Mouse (Mus musculus): ENCODE measurements around the gene Naa11. TPM values are rescaled to one million over a fixed set of nuclear protein-coding genes. Genes with fewer than 3 reads are reported as not detected.

Gene Naa11
- polyA plus RNA-seq, 1 experiment: 0.04 TPM

DNA sequence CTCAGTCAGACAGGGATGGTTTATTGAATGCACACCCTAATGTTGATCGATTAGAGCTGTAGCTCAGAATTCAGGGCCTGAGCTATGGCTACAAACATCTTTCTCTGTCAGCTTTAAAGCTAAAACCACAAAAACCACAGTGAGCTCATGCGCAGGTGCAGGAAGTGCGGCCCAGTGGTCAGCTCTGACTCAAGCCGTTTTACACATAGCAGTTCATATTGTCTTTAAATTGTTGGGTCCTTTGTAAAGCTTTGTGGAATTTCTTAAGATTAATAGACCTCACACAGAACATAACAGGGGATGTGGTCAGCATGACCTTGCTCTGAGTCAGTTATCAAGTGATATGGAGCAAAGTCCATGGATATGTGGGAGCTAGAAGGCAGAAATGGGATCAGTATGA is 5.4 kb upstream of the Naa11 start:
- Histone ChIP-seq H3K4me3 (ENCODE audit: insufficient read depth, low read length) (no peak overlapping the region), H3K27ac (ENCODE audit: insufficient read depth, low read length) (no peak overlapping the region), H3K4me1 (ENCODE audit: control insufficient read depth, insufficient read depth, low read length) (no peaks in the 10 kb centered on the region)
- TF ChIP-seq CTCF (IDR thresholded peaks at IDR 0.05; ENCODE audit: extremely low read depth, insufficient read depth, low read length) (no peak), POLR2A (IDR thresholded peaks at IDR 0.05; ENCODE audit: extremely low read depth, insufficient read depth, low read length) (no peak)

DNA sequence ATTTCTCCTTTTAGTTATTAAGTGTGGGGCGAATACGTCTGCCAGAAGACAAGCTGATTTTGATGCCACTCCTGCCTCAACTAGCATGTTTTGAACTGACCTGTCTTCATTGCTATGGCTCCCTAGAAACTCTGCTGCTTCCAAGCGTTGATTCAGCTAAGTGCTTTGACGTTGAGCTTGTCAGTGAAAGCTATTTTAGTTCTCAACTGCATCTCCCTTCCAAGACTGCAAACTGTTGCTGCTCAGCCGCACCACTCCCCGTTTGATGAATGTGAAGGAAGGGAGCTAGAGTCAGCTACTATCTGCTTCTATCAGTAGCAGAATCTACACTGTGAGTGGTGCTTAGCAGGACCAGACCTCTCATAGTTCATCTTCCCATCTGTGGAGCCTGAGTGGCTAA is 4.6 kb downstream of the Naa11 start:
- Histone ChIP-seq H3K4me1 (ENCODE audit: control insufficient read depth, insufficient read depth, low read length) (peaks cover 2% of the 10 kb centered on the region), H3K27ac (ENCODE audit: insufficient read depth, low read length) (no peak overlapping the region), H3K4me3 (ENCODE audit: insufficient read depth, low read length) (no peak overlapping the region)
- no peak for TF ChIP-seq POLR2A (IDR thresholded peaks at IDR 0.05; ENCODE audit: extremely low read depth, insufficient read depth, low read length)
- TF ChIP-seq CTCF (IDR thresholded peaks at IDR 0.05; ENCODE audit: extremely low read depth, insufficient read depth, low read length): no peak

GRCm38 (mm10) chr5:97384399-97384798 is 7.8 kb downstream of the Naa11 start:
- H3K4me1 ChIP-seq (ENCODE audit: control insufficient read depth, insufficient read depth, low read length): peaks cover 2% of the 10 kb centered on the region
- no peak overlapping the region for H3K27ac ChIP-seq (ENCODE audit: insufficient read depth, low read length)
- no peak overlapping the region for H3K4me3 ChIP-seq (ENCODE audit: insufficient read depth, low read length)
- TF ChIP-seq CTCF (IDR thresholded peaks at IDR 0.05; ENCODE audit: extremely low read depth, insufficient read depth, low read length): no peak
- TF ChIP-seq POLR2A (IDR thresholded peaks at IDR 0.05; ENCODE audit: extremely low read depth, insufficient read depth, low read length): no peak

DNA sequence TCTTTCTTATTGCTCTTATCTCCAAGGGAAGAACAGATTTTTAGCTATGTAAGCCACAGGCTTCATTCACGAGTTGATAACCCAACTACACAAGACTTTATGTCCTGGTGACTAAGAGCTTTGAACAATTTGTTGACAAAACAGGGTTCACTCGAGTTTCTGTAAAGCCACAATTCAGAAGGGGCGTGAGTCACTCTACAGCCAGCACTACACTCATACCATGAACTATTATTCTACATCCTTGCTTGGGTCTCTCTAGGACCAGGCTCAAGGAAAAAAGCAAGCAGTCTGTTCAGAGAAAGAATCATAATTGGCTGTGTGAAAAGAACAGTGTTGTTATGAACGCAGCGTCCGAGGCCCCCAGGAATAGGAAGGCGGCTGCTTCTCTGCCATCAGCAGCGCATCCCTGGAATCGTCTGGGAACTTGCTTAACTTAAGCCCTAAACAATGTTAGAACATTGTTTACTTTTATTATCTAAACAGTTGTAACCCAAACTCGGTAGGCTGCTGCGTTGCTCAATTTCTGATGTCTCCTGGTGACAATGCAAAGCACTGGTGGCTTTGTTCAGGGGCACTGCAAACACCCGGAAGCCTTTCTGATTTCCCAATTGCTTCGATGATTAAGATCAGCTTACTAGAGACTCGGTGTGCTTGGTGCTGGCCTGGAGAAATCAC is 9.5 kb downstream of the Naa11 start:
- no peak overlapping the region for H3K4me3 ChIP-seq (ENCODE audit: insufficient read depth, low read length)
- no peak overlapping the region for H3K27ac ChIP-seq (ENCODE audit: insufficient read depth, low read length)
- H3K4me1 ChIP-seq (ENCODE audit: control insufficient read depth, insufficient read depth, low read length): no peaks in the 10 kb centered on the region; the same call in 1 of the 2 replicates
- TF ChIP-seq POLR2A (IDR thresholded peaks at IDR 0.05; ENCODE audit: extremely low read depth, insufficient read depth, low read length) (no peak), CTCF (IDR thresholded peaks at IDR 0.05; ENCODE audit: extremely low read depth, insufficient read depth, low read length) (no peak)

GRCm38 (mm10) chr5:97379976-97380375 is 12.2 kb downstream of the Naa11 start:
- TF ChIP-seq CTCF (IDR thresholded peaks at IDR 0.05; ENCODE audit: extremely low read depth, insufficient read depth, low read length): no peak
- no peak for TF ChIP-seq POLR2A (IDR thresholded peaks at IDR 0.05; ENCODE audit: extremely low read depth, insufficient read depth, low read length)
- H3K4me1 ChIP-seq (ENCODE audit: control insufficient read depth, insufficient read depth, low read length): no peaks in the 10 kb centered on the region

GRCm38 (mm10) chr5:97364781-97365180 is 27.4 kb downstream of the Naa11 start:
- H3K4me3 ChIP-seq (ENCODE audit: insufficient read depth, low read length): no peak overlapping the region
- no peaks in the 10 kb centered on the region for H3K4me1 ChIP-seq (ENCODE audit: control insufficient read depth, insufficient read depth, low read length)
- no peak overlapping the region for H3K27ac ChIP-seq (ENCODE audit: insufficient read depth, low read length)
- TF ChIP-seq CTCF (IDR thresholded peaks at IDR 0.05; ENCODE audit: extremely low read depth, insufficient read depth, low read length): no peak
- TF ChIP-seq POLR2A (IDR thresholded peaks at IDR 0.05; ENCODE audit: extremely low read depth, insufficient read depth, low read length): no peak

More at GRCm38 (mm10) chr5:97379976-97380375, 12.2 kb downstream of the Naa11 start:
- H3K27ac ChIP-seq (ENCODE audit: insufficient read depth, low read length): no peak overlapping the region
- H3K4me3 ChIP-seq (ENCODE audit: insufficient read depth, low read length): no peak overlapping the region

DNA sequence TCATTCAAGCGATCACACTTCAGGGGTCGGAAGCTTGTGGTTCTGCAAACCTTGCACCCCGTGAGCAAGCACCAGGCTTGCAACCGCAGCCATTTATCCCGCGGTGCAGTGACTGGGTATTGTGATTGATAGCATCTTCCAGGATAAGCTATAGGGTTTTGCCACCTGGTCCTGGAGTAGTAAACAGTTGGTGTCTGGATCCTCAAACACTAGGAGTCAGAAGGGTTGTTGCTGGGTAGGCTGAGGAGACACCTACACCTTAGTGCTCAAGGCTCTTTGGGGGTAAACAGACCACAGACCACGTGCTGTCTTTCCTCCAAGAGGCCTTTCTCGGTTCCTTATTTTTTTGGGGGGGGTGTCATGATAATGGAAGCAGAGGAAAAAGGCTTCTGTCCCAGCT is 27.9 kb downstream of the Naa11 start:
- no peak overlapping the region for H3K27ac ChIP-seq (ENCODE audit: insufficient read depth, low read length)
- H3K4me3 ChIP-seq (ENCODE audit: insufficient read depth, low read length): no peak overlapping the region
- TF ChIP-seq POLR2A (IDR thresholded peaks at IDR 0.05; ENCODE audit: extremely low read depth, insufficient read depth, low read length): no peak
- no peak for TF ChIP-seq CTCF (IDR thresholded peaks at IDR 0.05; ENCODE audit: extremely low read depth, insufficient read depth, low read length)
- H3K4me1 ChIP-seq (ENCODE audit: control insufficient read depth, insufficient read depth, low read length): no peaks in the 10 kb centered on the region

DNA sequence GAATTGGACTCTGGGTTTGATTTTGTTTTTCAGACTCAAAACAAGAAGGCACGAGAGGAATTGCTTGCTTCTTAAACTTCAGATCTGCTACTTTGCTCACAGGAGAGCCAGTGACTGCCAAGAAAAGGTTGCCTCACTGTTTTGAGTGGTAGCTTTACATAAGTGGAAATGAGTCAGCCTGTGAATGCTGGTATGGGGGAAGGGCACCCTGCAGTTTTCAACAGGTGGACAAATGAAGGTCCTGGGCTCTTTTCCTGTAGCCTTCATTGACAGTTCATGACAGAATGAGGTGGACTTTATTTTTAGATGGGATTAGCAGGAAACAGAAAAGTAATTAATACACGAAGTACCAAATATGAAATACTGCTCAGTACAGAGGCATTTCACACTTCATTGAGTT is 29.6 kb downstream of the Naa11 start:
- no peak overlapping the region for H3K27ac ChIP-seq (ENCODE audit: insufficient read depth, low read length)
- H3K4me3 ChIP-seq (ENCODE audit: insufficient read depth, low read length): no peak overlapping the region
- no peaks in the 10 kb centered on the region for H3K4me1 ChIP-seq (ENCODE audit: control insufficient read depth, insufficient read depth, low read length)
- TF ChIP-seq CTCF (IDR thresholded peaks at IDR 0.05; ENCODE audit: extremely low read depth, insufficient read depth, low read length) (no peak), POLR2A (IDR thresholded peaks at IDR 0.05; ENCODE audit: extremely low read depth, insufficient read depth, low read length) (no peak)

GRCm38 (mm10) chr5:97359104-97359503 is 33.1 kb downstream of the Naa11 start:
- Histone ChIP-seq H3K4me3 (ENCODE audit: insufficient read depth, low read length) (no peak overlapping the region), H3K4me1 (ENCODE audit: control insufficient read depth, insufficient read depth, low read length) (no peaks in the 10 kb centered on the region), H3K27ac (ENCODE audit: insufficient read depth, low read length) (no peak overlapping the region)
- TF ChIP-seq CTCF (IDR thresholded peaks at IDR 0.05; ENCODE audit: extremely low read depth, insufficient read depth, low read length): no peak
- no peak for TF ChIP-seq POLR2A (IDR thresholded peaks at IDR 0.05; ENCODE audit: extremely low read depth, insufficient read depth, low read length)

DNA sequence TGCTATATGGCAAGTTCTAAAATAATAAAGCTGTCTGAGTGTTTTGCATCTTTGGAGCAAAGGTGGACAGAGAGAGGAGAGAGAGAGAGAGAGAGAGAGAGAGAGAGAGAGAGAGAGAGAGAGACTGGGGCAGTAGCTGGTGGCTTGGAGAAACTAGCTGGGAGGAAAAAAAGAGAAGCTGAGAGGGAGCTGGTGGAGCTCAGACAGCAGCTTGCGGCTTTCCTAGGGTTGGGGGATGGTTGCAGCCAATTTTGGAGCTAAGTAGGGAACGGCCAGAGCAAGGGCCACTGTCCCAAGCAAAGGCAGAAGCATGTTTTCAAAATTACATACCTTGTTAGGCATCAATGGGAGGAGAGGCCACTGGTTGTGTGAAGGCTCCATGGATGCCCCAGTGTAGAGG is 36.0 kb downstream of the Naa11 start:
- no peaks in the 10 kb centered on the region for H3K4me1 ChIP-seq (ENCODE audit: control insufficient read depth, insufficient read depth, low read length)
- TF ChIP-seq CTCF (IDR thresholded peaks at IDR 0.05; ENCODE audit: extremely low read depth, insufficient read depth, low read length) (no peak), POLR2A (IDR thresholded peaks at IDR 0.05; ENCODE audit: extremely low read depth, insufficient read depth, low read length) (no peak)
- no peak overlapping the region for H3K4me3 ChIP-seq (ENCODE audit: insufficient read depth, low read length)
- H3K27ac ChIP-seq (ENCODE audit: insufficient read depth, low read length): no peak overlapping the region

Data from cortical plate, adult 2 months (tissue).